Mouse (Mus musculus): Measurements from ENCODE around the gene Gm20479.

The Gm20479 gene

GRCm38 (mm10) chr7:27367976-27368375, 10.8 kb upstream of the Gm20479 start:
- no peak for DNase-seq (ENCODE audit: low spot score)

- DNase-seq (ENCODE audit: low spot score): no peak
These were observed 9.0 kb upstream of the Gm20479 start for GRCm38 (mm10) chr7:27366082-27366844.

- DNase-seq (ENCODE audit: low spot score): no peak
These were observed 7.2 kb upstream of the Gm20479 start for GRCm38 (mm10) chr7:27364379-27364778.

GRCm38 (mm10) chr7:27361283-27361946, 4.2 kb upstream of the Gm20479 start:
- DNase-seq (ENCODE audit: low spot score): peak; percentile 100

GRCm38 (mm10) chr7:27360749-27361148, 3.5 kb upstream of the Gm20479 start:
- DNase-seq (ENCODE audit: low spot score): no peak

- no peak for DNase-seq (ENCODE audit: low spot score)
These were observed 2.6 kb upstream of the Gm20479 start for GRCm38 (mm10) chr7:27359706-27360358.

- no peak for DNase-seq (ENCODE audit: low spot score)
These were observed 1.9 kb upstream of the Gm20479 start for GRCm38 (mm10) chr7:27359162-27359561.

GRCm38 (mm10) chr7:27357595-27357978, 368 bp upstream of the Gm20479 start:
- DNase-seq (ENCODE audit: low spot score): no peak

GRCm38 (mm10) chr7:27356248-27356647, 971 bp downstream of the Gm20479 start:
- no peak for DNase-seq (ENCODE audit: low spot score)

GRCm38 (mm10) chr7:27355745-27356240, 1.4 kb downstream of the Gm20479 start, which contains the start of gene Shkbp1:
TSS of gene Shkbp1 (minus strand) at chr7:27356019.
- peak; percentile 85 for DNase-seq (ENCODE audit: low spot score)

GRCm38 (mm10) chr7:27355261-27355660, 2.0 kb downstream of the Gm20479 start:
- DNase-seq (ENCODE audit: low spot score): no peak

GRCm38 (mm10) chr7:27354783-27355182, 2.4 kb downstream of the Gm20479 start:
- no peak for DNase-seq (ENCODE audit: low spot score)

GRCm38 (mm10) chr7:27354144-27354543, 3.1 kb downstream of the Gm20479 start:
- no peak for DNase-seq (ENCODE audit: low spot score)

- DNase-seq (ENCODE audit: low spot score): no peak
These were observed 11.8 kb downstream of the Gm20479 start for GRCm38 (mm10) chr7:27345444-27345843.

- DNase-seq (ENCODE audit: low spot score): no peak
These were observed 14.6 kb downstream of the Gm20479 start for GRCm38 (mm10) chr7:27342595-27342994.

GRCm38 (mm10) chr7:27339519-27339918, 17.7 kb downstream of the Gm20479 start:
- DNase-seq (ENCODE audit: low spot score): no peak

GRCm38 (mm10) chr7:27339114-27339513, 18.1 kb downstream of the Gm20479 start:
- DNase-seq (ENCODE audit: low spot score): no peak

GRCm38 (mm10) chr7:27337175-27337853, 19.9 kb downstream of the Gm20479 start, which contains the start of gene Ltbp4:
TSS of gene Ltbp4 (minus strand) at chr7:27337692.
- DNase-seq (ENCODE audit: low spot score): no peak

- DNase-seq (ENCODE audit: low spot score): peak; percentile 95
These were observed 21.0 kb downstream of the Gm20479 start for GRCm38 (mm10) chr7:27335928-27336823.

GRCm38 (mm10) chr7:27335011-27335720, 22.1 kb downstream of the Gm20479 start:
- DNase-seq (ENCODE audit: low spot score): no peak
